Mouse (Mus musculus): ENCODE measurements around the gene Magohb.

Magohb gene

DNA sequence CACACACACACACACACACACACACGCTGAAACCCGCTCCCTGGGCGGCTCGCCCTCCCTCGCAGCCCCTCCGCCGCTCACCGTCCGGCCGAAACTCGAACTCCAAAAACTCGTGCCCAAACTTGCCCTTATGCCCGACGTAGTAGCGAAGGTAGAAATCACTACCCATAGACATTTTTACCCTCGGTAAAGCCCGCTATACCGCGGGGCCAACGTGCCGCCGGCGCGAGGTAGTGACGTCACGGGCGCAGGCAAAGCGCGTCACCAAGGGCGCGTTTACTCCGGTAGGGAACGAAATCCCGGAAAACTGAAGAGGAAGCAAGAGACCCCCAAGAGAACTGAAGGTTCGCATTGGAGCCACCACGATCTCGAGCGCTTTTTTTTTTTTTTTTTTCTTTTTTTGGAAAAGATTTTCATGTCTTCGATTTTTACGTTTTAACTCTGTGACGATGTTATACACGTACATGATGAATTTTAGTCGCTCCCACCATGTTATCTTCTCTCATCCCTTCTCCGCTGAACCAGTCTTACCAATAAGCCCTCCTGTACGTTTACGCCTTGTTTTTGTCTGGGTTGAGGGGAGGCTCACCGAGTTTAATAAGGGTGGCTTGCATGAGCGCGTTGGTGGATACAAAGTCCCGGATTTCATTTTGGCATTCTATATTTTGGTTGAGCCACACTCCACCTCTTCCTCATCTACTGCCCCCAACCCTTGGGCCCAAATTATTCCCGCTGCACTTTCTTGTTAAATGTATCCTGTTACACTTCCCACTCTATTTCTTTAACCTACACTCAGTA lies at the start of gene Magohb:
Gene Magohb, minus strand, starts transcription at position 254 of the 798 bp plus-strand sequence.
- WGBS = under 1% methylated on average over 51 of the region's 51 CpGs

DNA sequence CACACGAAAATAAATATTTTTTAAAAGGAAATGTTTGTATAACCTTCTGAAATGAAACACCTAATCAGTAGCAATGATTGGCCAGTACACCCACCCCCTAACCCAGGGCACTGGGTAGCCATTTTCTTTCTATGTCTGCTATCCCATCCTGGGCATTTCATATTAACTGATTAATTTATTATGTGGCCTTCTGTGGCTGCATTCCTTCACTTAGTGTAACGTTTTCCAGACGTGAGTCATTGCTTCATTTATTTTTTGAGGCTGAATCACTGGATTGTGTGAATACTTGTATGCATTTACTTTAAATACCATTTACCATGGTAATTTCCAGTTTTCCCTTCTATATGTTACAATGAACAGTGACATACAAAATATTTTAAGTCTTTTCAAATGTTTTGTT lies 47.0 kb upstream of the Magohb start:
- 54% methylated on average over 3 of the region's 3 CpGs for WGBS

DNA sequence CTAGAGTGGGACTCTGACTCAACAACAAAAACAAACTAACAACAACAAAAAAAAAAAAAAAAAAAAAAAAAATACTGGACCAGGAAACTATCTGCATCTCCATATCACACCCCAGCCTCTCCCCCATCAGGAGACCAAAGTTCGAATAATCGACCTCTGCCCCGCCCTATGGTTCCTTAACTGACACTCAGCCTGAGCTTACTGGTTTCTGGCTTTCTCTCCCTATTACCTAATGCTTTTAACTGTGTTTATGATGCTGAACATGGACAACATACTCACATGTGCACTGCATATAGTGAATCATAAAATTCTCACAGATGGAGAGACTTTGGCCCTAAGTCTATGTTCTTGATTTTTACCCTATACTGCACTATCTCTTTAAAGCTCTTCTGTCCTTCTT lies 46.3 kb upstream of the Magohb start:
- WGBS = 87% methylated on average over 3 of the region's 3 CpGs

DNA sequence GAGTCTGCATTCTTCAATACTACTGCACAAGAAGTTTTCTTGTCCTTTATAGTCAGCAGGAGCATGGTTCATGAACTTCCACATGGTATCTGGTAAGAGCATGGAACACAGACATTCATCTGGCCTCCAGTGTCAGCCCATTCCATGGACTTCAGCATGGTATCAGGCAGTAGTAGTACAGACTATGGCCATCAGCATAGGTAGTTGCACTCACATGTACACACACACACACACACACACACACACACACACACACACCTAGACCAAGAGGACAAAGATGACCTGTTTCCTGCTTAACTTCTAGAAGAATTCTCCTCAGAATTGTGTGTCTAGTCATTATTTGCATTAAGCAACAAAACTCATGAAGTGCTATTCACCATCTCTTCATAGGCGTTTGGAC lies 45.7 kb upstream of the Magohb start:
- WGBS = 70% methylated on average over 1 of the region's 1 CpGs

DNA sequence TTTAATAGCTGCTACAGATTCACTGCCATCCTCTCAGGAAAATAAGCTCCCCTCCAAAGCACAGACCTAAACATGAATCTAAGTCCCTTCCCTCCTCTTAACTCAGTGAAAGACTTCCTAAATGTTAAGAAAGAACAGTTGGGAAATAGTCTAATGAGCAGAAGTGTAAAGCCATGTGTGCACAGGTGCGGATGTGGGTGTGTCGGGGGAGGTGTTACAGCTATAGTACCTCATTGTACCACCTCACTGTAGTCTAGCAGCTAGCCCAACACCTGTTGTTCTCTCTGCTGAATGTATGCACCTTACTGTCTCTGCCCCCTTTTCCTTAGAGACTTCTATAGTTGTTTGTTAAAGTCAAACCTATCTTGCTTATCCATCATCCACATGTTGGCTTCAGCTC lies 34.0 kb upstream of the Magohb start:
- 80% methylated on average over 2 of the region's 2 CpGs for WGBS

DNA sequence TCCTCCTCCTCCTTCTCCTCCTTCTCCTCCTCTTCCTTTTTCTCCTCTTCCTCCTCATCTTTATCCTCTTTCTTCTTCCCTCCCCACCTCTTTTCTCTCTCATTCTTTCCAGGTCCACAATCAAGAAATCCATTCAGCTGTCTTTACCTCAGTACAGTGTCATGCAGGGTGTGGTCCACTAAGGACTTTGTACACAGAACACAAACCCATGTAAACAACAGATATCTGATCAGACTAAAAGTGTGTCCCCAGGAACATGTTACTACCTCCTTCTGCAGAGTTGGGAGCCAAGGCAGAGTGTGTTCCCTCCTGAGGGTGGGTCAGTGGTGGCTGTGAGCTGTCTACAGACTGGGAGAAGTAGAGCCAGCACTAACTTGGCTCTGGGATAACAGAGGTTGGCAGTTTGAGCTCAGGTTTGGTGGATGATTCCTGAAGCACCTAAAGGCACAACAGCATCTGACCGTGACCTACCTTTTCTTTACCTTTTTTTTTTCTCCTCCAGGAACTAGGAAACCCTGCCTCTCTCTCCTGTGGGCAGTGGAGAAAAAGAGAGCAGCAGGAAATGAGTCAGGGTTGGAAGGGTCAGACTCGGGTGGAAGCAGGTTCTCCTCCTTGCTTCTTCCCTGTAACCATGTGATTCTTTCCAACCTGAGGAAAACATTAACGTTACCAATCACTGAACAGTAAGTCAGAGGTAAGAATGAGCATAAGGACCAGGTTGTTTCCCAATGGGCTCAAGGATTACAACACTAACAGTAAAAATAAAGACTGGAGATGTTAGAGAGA lies 29.0 kb upstream of the Magohb start:
- whole genome bisulfite sequencing = 74% methylated on average over 3 of the region's 3 CpGs

DNA sequence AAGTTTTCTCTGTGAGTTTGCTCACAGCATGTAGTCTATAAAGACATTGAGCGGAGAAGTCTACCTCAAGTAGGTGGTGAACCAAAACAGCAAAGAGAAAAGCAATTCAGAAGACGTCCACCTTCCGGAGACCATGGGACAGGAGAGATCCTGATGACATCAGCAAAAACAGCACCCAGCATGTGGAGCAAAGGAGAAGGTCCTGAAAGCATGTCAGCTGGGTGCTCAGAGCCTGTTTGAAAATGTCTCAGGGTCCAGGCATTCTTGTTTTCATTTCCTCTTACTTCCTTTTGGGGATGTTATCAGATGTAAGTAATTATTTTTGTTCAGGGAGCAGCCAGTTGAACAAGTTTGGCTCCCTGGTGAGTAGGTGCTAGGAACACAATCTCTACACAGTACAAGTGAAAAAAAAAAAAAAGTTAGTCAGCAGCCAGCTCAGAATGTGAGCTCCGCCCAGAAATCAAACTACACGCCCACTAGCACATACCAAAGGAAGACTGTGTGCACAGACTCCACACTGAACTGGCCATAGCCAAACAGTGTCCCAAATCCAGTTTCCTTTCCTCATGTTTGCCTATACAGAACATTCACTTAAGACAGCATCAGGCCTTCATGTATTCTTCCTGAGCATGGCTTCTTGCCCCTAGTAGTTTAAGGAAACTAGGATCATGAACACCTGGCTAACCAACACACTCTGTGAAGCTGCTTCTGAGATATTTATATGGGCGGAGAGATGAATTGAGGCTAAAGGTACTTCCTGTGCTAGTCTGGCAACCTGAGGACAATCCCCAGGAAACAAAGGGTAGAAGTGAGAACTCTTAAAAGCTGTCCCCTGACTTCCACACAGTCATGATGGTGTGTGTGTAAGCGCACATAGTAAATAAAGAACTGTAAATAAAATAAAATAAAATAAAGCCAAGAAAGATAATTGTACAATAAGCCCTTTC lies 23.4 kb upstream of the Magohb start:
- WGBS = 83% methylated on average over 7 of the region's 7 CpGs

DNA sequence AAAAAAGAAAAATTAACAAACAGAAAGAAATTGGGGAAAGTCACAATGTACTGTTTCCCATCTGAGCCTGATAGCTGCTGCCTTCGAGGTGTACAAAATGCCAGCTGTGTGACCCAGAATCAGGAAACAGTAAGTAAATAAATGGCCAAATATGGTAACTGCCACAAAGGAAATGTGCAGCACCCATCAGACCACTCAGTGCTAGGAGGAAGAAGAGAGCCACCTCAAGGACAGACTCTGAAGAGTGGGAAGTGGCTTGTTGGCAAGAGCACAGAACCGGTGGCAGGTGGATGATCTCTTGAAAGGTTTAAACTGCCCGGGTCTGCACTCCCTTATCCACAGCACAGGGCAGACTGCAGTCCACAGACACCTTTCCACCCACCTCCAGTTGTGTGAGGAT lies 15.0 kb upstream of the Magohb start:
- 73% methylated on average over 3 of the region's 3 CpGs for WGBS

DNA sequence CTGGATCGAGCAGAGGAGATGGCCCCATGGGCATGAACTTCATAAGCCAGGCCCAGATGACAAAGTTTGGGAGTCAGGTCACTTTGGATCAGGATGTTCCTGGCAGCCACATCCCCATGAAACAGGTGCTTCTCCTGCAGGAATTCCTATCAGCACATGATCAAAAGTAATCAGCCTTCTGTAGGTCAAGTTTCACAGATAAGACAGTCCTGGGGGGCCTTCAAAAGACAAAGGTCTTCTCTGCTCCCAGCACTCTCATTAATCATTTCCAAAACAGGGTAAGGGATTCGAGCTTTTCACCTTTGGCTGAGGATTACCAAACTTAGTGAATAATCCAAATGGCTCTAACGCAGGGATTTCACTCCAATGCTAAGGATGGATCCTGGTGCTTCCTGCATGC lies 11.7 kb upstream of the Magohb start:
- WGBS = 74% methylated on average over 3 of the region's 3 CpGs

DNA sequence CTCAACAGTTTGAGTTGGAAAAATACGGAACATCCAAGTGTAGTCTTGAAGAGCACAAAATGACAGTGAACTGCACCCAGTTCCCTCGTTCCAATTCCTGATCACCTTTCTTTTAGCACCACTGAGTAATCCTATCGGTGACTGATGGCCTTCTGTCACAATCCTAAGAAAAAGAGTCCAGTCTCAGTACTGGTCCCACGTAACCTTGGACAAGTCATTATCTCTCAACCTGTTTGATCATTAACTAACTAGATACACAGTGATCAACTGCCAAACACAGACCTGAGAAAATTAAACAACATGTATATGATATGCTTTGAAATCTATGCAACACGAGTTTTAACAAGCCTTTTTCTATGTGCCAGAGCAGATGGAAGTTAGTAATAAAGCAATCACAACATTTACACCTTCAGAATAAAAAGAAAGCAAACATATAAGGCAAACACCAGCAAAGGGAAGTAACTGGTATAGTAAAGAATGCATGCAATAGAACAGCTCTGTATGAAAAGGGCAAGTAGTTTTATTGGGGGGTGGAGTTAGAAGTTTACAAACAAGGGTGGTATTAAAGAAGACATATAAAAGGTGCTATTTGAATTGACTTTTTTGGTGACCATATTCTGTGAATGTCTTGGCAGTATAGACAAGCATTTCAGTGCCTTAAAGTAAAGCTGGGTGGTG lies 1.5 kb upstream of the Magohb start:
- 88% methylated on average over 5 of the region's 5 CpGs for WGBS

DNA sequence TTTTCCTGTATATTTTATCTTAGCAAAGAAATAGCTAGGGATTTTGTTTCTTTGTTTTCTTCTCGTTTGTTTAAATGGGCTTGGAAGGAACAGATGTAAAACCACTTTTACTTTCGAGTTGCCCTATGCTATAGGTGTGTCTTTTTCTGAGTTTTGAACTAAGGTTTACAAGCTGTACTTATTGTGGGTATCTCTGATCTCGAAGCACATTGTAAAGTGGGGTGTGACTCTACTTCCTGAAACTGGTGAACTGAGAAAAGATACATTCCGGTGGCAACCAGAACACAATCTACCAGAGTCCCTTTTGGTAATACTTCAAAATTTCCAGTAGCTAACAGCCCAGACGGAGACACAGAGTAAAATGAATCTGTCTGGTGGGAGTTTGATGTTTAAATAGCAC lies 872 bp upstream of the Magohb start:
- 61% methylated on average over 5 of the region's 5 CpGs for WGBS

DNA sequence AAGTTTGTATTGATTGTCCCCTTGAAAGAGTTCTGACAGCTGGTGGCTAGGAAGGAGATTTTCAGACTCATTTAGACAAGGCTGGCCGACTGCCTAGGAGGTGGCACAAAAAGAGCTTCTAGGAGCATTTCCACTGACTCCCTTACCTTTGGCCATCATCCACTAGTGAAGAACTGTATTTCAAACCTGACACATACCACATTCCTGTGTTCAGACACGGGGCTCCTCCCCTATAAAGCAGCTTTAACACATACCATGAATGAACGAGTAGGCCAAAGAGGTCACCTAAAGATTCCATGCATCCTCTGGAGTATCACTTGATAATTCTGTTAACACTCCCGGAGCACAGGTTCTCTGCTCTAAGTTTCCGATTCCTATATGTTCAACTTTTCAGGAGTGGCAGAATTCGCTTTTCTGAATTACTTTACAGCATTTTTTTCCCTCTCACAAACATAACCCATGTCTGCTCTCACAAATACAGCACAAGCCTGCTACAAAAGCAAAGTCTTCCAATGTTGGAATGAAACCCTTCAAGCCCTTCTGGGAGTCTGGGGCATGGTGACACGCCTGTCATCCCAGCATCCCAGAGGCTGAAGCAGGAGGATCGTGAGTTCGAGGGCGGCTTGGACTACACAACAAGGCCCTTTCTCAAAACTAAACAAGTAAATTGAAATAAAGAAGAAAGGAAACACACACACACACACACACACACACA lies 611 bp downstream of the Magohb start:
- WGBS = 12% methylated on average over 10 of the region's 10 CpGs

DNA sequence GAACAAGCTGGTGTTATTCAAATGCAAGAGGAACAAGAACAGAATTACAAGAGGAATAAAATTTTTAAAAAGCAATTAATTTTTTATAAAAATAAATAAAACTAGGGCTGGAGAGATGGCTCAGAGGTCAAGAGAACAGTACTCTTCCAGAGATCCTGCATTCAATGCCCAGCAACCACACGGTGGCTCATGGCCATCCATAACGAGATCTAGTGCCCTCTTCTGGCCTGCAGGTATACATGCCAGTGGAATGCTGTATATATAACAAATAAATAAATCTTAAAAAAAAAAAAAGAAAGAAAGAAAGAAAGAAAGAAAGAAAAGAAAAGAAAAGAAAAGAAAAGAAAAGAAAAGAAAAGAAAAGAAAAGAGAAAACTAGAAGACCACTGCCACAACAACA lies 2.6 kb downstream of the Magohb start:
- WGBS = 3% methylated on average over 2 of the region's 2 CpGs

DNA sequence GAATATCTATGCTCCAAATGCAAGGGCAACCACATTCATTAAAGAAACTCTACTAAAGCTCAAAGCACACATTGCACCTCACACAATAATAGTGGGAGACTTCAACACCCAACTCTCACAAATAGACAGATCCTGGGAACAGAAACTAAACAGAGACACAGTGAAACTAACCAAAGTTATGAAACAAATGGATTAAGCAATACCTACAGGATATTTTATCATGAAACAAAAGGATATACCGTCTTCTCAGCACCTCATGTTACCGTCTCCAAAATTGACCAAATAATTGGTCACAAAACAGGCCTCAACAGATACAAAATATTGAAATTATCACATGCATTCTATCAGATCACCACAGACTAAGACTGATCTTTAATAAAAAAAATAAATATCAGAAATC lies 14.9 kb downstream of the Magohb start:
- over 99% methylated on average over 2 of the region's 2 CpGs for WGBS

DNA sequence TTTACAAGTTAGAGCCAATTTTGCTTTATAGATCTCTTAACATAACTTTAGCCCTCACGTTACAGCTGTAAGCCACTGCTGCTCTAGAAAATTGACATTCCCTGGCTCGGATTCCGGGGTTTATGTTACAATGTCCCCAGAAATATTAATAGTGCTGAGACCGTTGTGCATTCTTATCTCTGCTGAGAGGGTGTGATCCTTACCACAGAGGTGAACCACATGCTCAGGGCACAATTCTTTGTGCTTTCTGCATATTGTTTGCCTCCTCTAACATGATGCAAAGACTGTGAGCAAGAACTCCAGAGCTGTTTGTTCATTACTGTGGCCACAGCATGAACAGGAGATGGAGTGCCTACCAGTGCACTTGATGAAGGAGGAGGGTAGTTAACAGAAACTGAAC lies 16.4 kb downstream of the Magohb start:
- WGBS = 97% methylated on average over 4 of the region's 4 CpGs

DNA sequence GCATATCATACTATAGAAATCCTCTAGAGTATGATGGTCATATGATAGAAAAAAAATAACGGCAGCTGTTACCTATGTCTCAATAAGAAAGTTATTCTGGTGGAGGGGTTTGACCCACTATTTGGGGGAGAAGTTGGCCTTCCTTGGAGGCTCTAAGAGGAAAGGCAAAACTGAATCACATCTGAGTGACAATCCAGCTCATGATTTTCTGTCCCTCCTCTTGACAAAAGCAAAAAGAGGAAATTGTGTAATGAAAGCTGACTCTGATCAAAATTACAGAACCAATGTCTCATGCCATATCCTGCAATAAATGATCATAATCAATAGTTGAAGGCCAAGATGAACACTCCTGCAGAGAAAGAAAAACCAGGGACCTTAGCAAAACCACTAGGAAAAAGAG lies 20.7 kb downstream of the Magohb start:
- 97% methylated on average over 1 of the region's 1 CpGs for WGBS

DNA sequence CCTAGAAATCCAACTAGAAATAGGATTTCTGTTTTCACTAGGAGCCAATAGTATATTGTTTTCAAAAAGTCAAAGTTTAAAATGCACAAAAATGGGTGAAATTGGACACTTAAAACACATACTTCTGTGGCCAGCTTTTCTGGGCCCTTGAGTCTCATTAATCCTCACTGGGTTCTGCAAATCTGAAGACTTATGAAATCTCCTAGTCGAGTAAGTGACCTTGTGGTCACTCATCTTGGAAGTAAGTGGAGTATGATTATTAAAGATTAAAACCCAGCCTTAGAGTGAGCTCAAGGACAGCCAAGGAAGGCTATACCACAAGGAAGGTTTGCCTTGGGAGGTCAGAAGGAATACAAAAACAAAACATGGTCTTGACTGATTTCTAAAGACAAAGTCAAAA lies 22.7 kb downstream of the Magohb start:
- WGBS = 58% methylated on average over 1 of the region's 1 CpGs

DNA sequence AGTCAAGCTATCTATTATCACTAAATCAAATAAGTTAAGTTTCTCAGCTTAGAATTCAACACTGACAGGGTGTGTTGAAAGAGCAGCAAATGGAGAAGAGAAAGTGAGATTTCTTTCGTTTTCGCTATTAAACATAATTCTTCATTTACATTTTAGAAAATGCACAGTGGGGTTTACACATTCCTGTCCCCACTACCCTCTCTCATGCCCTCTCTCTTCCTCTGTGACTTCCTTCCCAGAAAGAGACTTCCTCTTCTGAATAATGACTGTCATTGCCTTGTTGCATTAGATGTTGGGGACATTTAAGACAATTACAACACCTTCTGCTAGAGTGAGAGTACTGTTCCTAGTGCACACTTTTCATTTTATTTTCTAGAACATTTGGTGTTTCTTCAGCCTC lies 23.4 kb downstream of the Magohb start:
- WGBS = 89% methylated on average over 2 of the region's 2 CpGs

DNA sequence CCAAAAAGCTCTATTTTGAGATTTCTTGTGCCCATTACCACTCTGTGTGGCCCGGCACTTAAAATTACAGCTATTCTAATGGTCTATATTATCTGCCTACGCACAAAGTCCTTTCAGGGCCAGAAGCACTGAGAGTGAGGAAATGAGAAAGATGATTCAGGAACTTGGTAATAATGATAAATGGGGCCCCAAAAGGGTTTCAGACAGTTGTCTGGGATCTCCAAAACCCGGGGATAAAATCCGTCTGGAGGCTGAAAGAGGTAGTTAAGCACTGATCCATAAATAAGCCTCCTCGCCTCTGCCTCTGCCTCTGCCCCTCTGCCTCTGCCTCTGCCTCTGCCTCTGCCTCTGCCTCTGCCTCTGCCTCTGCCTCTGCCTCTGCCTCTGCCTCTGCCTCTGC lies 28.9 kb downstream of the Magohb start:
- 83% methylated on average over 5 of the region's 5 CpGs for WGBS

DNA sequence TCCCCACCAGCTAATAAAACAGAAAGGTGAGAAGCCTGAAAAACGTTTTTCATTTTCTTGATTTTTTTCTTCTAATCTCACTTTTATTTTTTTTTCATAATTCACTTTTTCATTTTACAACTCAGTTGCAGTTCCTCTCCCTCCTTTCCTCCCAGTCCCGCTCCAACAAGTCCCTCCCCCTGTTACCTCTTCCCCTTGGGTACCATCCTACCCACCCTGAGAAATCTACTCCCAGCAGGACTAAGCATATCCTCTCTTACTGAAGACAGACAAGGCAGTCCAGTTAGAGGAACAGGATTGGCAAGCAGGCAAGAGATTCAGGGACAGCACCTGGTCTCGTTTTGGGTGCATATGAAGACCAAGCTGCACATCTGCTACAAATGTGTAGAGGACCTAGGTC lies 30.3 kb downstream of the Magohb start:
- WGBS = 62% methylated on average over 3 of the region's 3 CpGs

DNA sequence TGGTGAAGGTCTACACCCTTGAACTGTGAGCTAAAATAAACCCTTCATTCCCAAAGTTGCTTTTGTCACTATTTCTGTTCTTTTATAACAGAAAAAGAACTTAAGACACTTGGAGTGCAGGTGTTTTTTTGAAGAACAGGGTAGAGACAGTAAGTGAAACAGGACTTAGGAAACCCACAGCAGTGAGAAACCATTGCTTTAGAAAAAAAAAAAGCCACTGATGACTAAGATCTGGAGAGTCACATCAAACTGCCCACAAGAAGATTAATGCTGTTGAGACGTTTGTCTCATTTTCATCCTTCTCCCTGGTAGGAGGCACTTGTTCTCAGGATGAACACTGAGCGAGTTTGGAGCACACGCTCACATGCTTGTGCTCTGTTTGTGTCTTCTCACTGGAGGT lies 31.0 kb downstream of the Magohb start:
- 79% methylated on average over 3 of the region's 3 CpGs for WGBS
